Mouse (Mus musculus) megakaryocyte, adult 5-6 weeks (primary cell): Measurements from ENCODE around the gene E130218I03Rik. TPM values are rescaled to one million over a fixed set of nuclear protein-coding genes. Genes with fewer than 3 reads are reported as not detected.

Source experiments
- ATAC-seq: 2 replicates; pipeline ENCODE4 v1.8.0; 2016; ENCODE audit warnings: mild to moderate bottlenecking, inconsistent platforms; ENCODE audit not compliant: poor library complexity, severe bottlenecking
- total RNA-seq, 2 experiments: library from RNA; stranded (forward) in 1 of 2; stranded (reverse) in 1 of 2; fragments of 153-499, 151-499 nt in 1 of 2; fragments of 221-1000, 200-1000 nt in 1 of 2; gene quantifications; 2 replicates each; pipeline versions ENCODE4 v1.2.3 to v1.2.4; 2015 to 2017

E130218I03Rik gene
- total RNA-seq (2015), result not detected in 2 replicates
- total RNA-seq (2017), result not detected in 2 replicates

- ATAC-seq, result no peak
Observed at GRCm38 (mm10) chr4:134243516-134244250, at the start of gene E130218I03Rik. Gene E130218I03Rik, plus strand, starts transcription at chr4:134243662.

GRCm38 (mm10) chr4:134199371-134199770 is 44.1 kb upstream of the E130218I03Rik start:
- no peak for ATAC-seq

GRCm38 (mm10) chr4:134202904-134203303 is 40.6 kb upstream of the E130218I03Rik start, which contains the start of gene Gm7534:
Gene Gm7534, minus strand, starts transcription at chr4:134203004.
- no peak for ATAC-seq

GRCm38 (mm10) chr4:134203340-134203896 is 40.0 kb upstream of the E130218I03Rik start:
- ATAC-seq, result peak; percentile 62

GRCm38 (mm10) chr4:134206488-134207053 is 36.9 kb upstream of the E130218I03Rik start:
- ATAC-seq, result no peak

GRCm38 (mm10) chr4:134222793-134223600 is 20.5 kb upstream of the E130218I03Rik start:
- no peak for ATAC-seq

- no peak for ATAC-seq
Observed at GRCm38 (mm10) chr4:134227194-134227593, 16.3 kb upstream of the E130218I03Rik start, which contains the start of gene Catsper4. Gene Catsper4, minus strand, starts transcription at chr4:134227383.

- ATAC-seq, result no peak
Observed at GRCm38 (mm10) chr4:134230431-134230830, 13.0 kb upstream of the E130218I03Rik start.

GRCm38 (mm10) chr4:134234876-134235275 is 8.6 kb upstream of the E130218I03Rik start:
- no peak for ATAC-seq

- no peak for ATAC-seq
Observed at GRCm38 (mm10) chr4:134237582-134238278, 5.7 kb upstream of the E130218I03Rik start.

GRCm38 (mm10) chr4:134238279-134238651 is 5.2 kb upstream of the E130218I03Rik start, which contains the start of gene Cnksr1:
Gene Cnksr1, minus strand, starts transcription at chr4:134238399.
- no peak for ATAC-seq

GRCm38 (mm10) chr4:134238686-134239085 is 4.8 kb upstream of the E130218I03Rik start:
- no peak for ATAC-seq

GRCm38 (mm10) chr4:134245148-134245843 is 1.8 kb downstream of the E130218I03Rik start, which contains the start of gene Zfp593:
Gene Zfp593, minus strand, starts transcription at chr4:134245592.
- ATAC-seq, result peak; percentile 90

- no peak for ATAC-seq
Observed at GRCm38 (mm10) chr4:134246256-134246655, 2.8 kb downstream of the E130218I03Rik start.

GRCm38 (mm10) chr4:134246719-134247258 is 3.3 kb downstream of the E130218I03Rik start, which contains the start of gene Gm30191:
Gene Gm30191, plus strand, starts transcription at chr4:134246935.
- no peak for ATAC-seq

GRCm38 (mm10) chr4:134249651-134250050 is 6.2 kb downstream of the E130218I03Rik start:
- peak; percentile 74 for ATAC-seq

- ATAC-seq, result no peak
Observed at GRCm38 (mm10) chr4:134250116-134250929, 6.9 kb downstream of the E130218I03Rik start.

- no peak for ATAC-seq
Observed at GRCm38 (mm10) chr4:134250930-134251240, 7.4 kb downstream of the E130218I03Rik start.
